Mouse (Mus musculus) ES-Bruce4 (cell line): ENCODE data around the gene Bhlhe41.

Source experiments
- CTCF ChIP-seq: IDR thresholded peaks from one replicate; pipeline ENCODE4 v1.8.1; 2011; ENCODE audit warnings: low read depth, low read length
- EP300 ChIP-seq: IDR thresholded peaks from 2 replicates; pipeline ENCODE4 v1.6.1; 2011; ENCODE audit warnings: low read depth, low read length; ENCODE audit not compliant: insufficient read depth
- POLR2A ChIP-seq: IDR thresholded peaks from one replicate; pipeline ENCODE4 v1.8.1; 2011; ENCODE audit warnings: low read length; ENCODE audit not compliant: insufficient read depth

DNA sequence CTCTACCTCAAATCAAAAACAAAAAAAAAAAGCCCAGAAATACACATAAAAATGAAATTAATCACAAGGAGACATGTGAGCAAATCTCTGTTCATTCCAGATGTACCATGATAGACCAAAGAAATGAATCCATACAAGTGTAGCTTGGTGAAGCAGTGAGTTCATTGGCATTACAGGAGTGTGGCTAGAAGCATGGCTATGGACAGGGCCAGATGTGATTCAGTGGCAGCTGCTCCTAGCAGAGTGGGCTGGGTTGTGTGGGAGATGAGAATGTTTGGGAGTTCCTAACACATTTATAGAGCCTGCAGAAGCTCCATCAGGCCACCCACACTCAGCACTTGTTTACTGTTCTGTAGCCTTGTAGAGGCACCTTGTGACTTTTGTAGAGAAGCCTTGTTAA, 46.9 kb upstream of the Bhlhe41 start:
- TF ChIP-seq CTCF (no peak), POLR2A (no peak), EP300 (no peak)
